Mouse (Mus musculus) cerebellum, postnatal 25 days (tissue): ENCODE results near the gene Irf2bp1.

Source experiments
- DNase-seq, 2 experiments: peaks; one replicate each; pipeline ENCODE4 v3.0.0; 2021; ENCODE audit warnings: mixed read lengths in 2 of 2

The Irf2bp1 gene

GRCm38 (mm10) chr7:19029084-19029653, 25.3 kb downstream of the Irf2bp1 start:
- DNase-seq: peak; percentile 57 to 74

- DNase-seq: no peak
Measured at GRCm38 (mm10) chr7:19031641-19032040, 27.8 kb downstream of the Irf2bp1 start.

GRCm38 (mm10) chr7:19044616-19045015, 40.8 kb downstream of the Irf2bp1 start:
- DNase-seq: no peak

GRCm38 (mm10) chr7:19046286-19047069, 42.6 kb downstream of the Irf2bp1 start:
- peak; percentile 80 to 85 for DNase-seq

- DNase-seq: no peak
Measured at GRCm38 (mm10) chr7:19048006-19048527, 44.2 kb downstream of the Irf2bp1 start.

GRCm38 (mm10) chr7:19049252-19049651, 45.4 kb downstream of the Irf2bp1 start:
- no peak for DNase-seq

GRCm38 (mm10) chr7:19050172-19050571, 46.3 kb downstream of the Irf2bp1 start:
- DNase-seq: no peak

GRCm38 (mm10) chr7:19051161-19051560, 47.3 kb downstream of the Irf2bp1 start:
- DNase-seq: no peak

- DNase-seq: no peak
Measured at GRCm38 (mm10) chr7:19052345-19053135, 48.7 kb downstream of the Irf2bp1 start.

- no peak for DNase-seq
Measured at GRCm38 (mm10) chr7:19053136-19053532, 49.3 kb downstream of the Irf2bp1 start.

GRCm38 (mm10) chr7:19054047-19054776, 50.4 kb downstream of the Irf2bp1 start, which contains the start of gene Rsph6a:
Gene Rsph6a, plus strand, starts transcription at chr7:19054690.
- DNase-seq: peak; percentile 57 to 68

GRCm38 (mm10) chr7:19054777-19055076, 50.9 kb downstream of the Irf2bp1 start:
- DNase-seq: no peak

- no peak for DNase-seq
Measured at GRCm38 (mm10) chr7:19055108-19055507, 51.3 kb downstream of the Irf2bp1 start.
